Mouse (Mus musculus) heart, embryonic 15.5 days (tissue): ENCODE measurements at regions not wholly inside any gene's neighbourhood (a gene's known extent, or its start where the extent isn't known, plus 50 kb on each side); places are given as distances from the start of the nearest gene placed in this dataset.

Experiments used
- ATAC-seq: fragments of 200-750 bp; cut with Nextera tagmentation; replicated peaks from 2 replicates; pipeline ENCODE4 v1.8.0; 2017; ENCODE audit warnings: low read depth, moderate TSS enrichment; ENCODE audit not compliant: insufficient number of reproducible peaks, insufficient read depth, low FRiP score
- H3K27ac ChIP-seq: fragments of 300-500 bp; sonication (generic); 2 replicates; pipeline ENCODE4 v1.5.1; 2015; ENCODE audit warnings: mild to moderate bottlenecking, inconsistent platforms
- H3K27me3 ChIP-seq: fragments of 300-500 bp; sonication (generic); 2 replicates; pipeline ENCODE4 v1.6.1; 2015; ENCODE audit warnings: inconsistent platforms
- H3K36me3 ChIP-seq: fragments of 300-500 bp; sonication (generic); 2 replicates; pipeline ENCODE4 v1.6.1; 2015; ENCODE audit warnings: mild to moderate bottlenecking, inconsistent platforms
- H3K4me1 ChIP-seq: fragments of 300-500 bp; sonication (generic); replicated peaks from 2 replicates; pipeline ENCODE4 v1.6.1; 2015; ENCODE audit warnings: inconsistent platforms
- H3K4me2 ChIP-seq: fragments of 300-500 bp; sonication (generic); 2 replicates; pipeline ENCODE4 v1.6.1; 2015; ENCODE audit warnings: inconsistent platforms, mild to moderate bottlenecking, moderate library complexity
- H3K4me3 ChIP-seq: fragments of 300-500 bp; sonication (generic); 2 replicates; pipeline ENCODE4 v1.5.1; 2015; ENCODE audit warnings: mild to moderate bottlenecking, inconsistent platforms
- H3K9ac ChIP-seq: fragments of 300-500 bp; sonication (generic); 2 replicates; pipeline ENCODE4 v1.6.1; 2015; ENCODE audit warnings: mild to moderate bottlenecking, inconsistent platforms
- H3K9me3 ChIP-seq: fragments of 300-500 bp; sonication (generic); replicated peaks from 2 replicates; pipeline ENCODE4 v1.6.1; 2016; ENCODE audit warnings: inconsistent platforms
- WGBS: fragments of 180-500 bp; shearing (Covaris S2); methylation state at CpG from one replicate; pipeline ENCODE4 v1.1.7; 2015; ENCODE audit warnings: mixed read lengths; 5-methylcytosine and 5-hydroxymethylcytosine counted together

DNA sequence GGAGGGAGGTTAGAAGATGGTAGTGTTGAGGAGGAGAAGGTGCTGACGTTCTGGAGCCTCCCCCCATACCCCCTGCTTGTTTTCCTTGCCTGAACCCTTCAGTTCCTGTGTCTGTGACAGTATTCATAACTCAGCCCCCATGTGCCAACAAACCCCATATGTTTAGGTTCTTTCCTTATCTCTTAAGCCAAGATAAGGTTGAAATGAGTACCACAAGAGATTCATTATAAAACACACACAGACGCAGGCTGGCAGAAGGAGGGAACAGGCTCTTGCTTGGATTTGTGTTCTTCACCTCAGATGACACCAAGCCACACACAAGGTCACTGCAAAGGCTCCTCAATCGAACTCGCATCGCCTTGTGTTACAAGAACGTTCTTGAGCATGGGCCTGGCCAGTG is 162.9 kb upstream of the Arid2 start:
- no peaks in the 10 kb centered on the region for H3K4me1 ChIP-seq
- no peak overlapping the region for H3K27ac ChIP-seq
- ATAC-seq = no peak
- no peak overlapping the region for H3K4me2 ChIP-seq
- WGBS = 61% methylated on average over 6 of the region's 6 CpGs
- H3K9me3 ChIP-seq = no peaks in the 10 kb centered on the region
- H3K27me3 ChIP-seq = no peaks in the 10 kb centered on the region
- H3K4me3 ChIP-seq = no peak overlapping the region
- H3K9ac ChIP-seq = no peak overlapping the region
- no peaks in the 10 kb centered on the region for H3K36me3 ChIP-seq

DNA sequence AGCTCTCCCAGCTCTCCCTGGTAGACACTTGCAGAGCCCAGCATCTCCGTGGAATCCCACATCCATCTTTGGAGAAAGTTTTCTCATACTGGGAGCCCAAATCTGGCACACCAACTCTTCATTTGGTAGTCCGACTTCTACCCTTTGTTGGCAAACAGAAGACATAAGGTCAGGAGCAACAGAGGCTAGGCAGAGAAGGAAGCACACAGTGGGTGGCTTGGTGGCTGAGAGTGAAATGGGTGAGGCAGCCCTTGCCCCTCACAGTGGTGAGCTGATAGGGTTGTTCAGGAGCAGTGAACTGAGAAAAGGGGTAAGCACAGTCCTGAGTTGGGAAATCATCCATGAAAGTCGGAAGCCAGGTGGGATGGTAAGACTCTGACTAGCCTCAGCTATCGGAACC is 157.6 kb upstream of the Arid2 start:
- Histone ChIP-seq H3K4me2 (no peak overlapping the region), H3K4me3 (no peak overlapping the region), H3K9ac (no peak overlapping the region), H3K36me3 (no peaks in the 10 kb centered on the region), H3K27me3 (no peaks in the 10 kb centered on the region), H3K4me1 (peaks cover 18% of the 10 kb centered on the region), H3K27ac (no peak overlapping the region), H3K9me3 (no peaks in the 10 kb centered on the region)
- WGBS = 87% methylated on average over 4 of the region's 4 CpGs
- ATAC-seq = no peak

DNA sequence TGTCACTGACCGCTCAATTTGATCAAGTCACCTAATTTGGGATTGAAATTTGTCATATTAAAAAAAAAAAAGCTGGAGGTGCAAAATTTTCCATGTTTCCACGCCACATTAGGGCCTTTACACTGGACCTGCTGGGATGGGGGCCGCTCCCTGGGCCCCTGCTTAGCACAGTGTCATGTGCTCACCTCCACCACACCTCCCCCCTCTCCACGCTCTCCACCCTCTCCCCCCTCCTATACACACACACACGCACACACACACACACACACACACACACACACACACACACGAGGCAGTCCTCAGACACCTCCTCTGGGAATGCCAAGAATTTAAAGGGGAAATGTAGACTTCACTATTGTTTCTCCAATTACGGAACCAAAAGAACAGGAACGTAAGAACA is 156.8 kb upstream of the Arid2 start:
- H3K9ac ChIP-seq = no peak overlapping the region
- no peak for ATAC-seq
- no peak overlapping the region for H3K27ac ChIP-seq
- no peaks in the 10 kb centered on the region for H3K27me3 ChIP-seq
- no peak overlapping the region for H3K4me2 ChIP-seq
- no peaks in the 10 kb centered on the region for H3K36me3 ChIP-seq
- WGBS = 60% methylated on average over 8 of the region's 8 CpGs
- H3K9me3 ChIP-seq = no peaks in the 10 kb centered on the region
- H3K4me1 ChIP-seq = peaks cover 25% of the 10 kb centered on the region
- no peak overlapping the region for H3K4me3 ChIP-seq

DNA sequence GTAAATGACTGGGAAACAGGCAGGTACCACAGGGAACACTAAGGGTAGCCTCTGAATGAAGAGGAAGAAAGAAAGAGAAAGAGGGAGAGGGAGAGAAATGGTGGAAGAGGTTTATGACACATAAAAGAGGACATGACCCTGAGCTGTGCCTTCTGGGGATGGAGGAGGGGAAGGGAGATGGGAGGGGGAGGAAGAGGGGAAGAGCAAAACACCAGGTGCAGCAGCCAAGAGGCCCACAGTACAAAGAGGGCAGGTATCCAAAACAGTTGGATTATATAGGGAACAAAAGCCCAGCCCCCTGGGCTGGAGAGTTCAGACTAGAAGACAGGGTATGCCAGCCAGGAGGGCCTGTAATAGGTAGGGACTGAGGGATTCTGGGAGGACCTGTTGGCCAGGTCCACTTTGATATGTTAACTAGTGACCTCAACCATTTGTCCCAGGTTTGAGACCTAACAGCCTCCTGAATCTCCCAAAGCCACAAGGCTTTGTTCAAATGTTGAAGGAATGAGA is 155.7 kb upstream of the Arid2 start:
- Histone ChIP-seq H3K9me3 (no peaks in the 10 kb centered on the region), H3K4me2 (no peak overlapping the region), H3K9ac (no peak overlapping the region), H3K4me1 (peaks cover 28% of the 10 kb centered on the region), H3K36me3 (no peaks in the 10 kb centered on the region), H3K4me3 (no peak overlapping the region), H3K27ac (no peak overlapping the region; the same call in 1 of the 2 replicates), H3K27me3 (no peaks in the 10 kb centered on the region)
- no peak for ATAC-seq

DNA sequence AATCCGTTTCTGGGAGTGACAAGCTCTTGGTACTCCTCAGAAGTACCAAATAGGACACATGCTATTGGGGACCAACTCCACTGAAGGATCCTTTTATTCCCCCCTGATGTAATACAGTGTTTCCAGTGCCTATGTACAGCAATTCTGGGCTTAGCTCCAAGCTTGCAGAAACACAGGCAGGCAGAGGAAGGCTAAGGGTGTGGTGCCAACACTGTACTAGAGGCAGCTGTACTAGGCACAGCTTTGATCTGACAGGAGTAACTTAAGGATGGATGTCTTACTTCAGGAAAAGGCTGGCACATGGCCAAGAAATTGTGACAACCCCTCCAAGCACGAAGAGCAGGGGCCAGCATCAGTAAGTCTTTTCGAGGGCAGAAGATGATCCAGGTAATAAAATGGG is 154.7 kb upstream of the Arid2 start:
- peak overlapping the region; percentile 13; the same call in 1 of the 2 replicates for H3K27ac ChIP-seq
- H3K9me3 ChIP-seq = no peaks in the 10 kb centered on the region
- peaks cover 28% of the 10 kb centered on the region for H3K4me1 ChIP-seq
- no peak overlapping the region for H3K9ac ChIP-seq
- no peaks in the 10 kb centered on the region for H3K27me3 ChIP-seq
- no peak overlapping the region for H3K4me2 ChIP-seq
- no peaks in the 10 kb centered on the region for H3K36me3 ChIP-seq
- ATAC-seq = peak; percentile 84
- WGBS = 34% methylated on average over 3 of the region's 3 CpGs
- no peak overlapping the region for H3K4me3 ChIP-seq

DNA sequence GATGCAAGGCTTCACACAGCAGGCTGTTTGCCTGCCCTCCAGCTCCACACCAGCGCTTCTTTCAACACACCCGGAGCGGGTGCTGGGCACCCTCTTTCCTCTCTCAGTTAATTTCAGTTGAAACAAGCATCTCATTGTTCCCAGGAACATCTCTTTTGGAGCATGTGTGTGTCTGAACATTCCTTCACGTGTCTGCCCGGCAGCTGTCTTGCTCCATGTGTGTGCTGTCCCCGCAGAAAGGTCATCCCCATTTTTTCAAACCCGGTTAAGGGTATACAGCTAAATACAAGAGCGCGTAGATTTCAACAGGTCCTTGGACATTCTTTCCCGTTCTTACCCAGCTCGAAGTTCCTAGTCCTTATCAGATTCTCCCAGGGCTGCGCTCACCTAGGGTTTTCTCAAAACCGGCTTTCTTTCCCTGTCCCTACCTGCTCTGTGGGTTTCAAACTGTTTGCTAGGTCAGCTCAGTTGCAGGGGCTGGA is 152.0 kb upstream of the Arid2 start:
- WGBS = 19% methylated on average over 13 of the region's 13 CpGs
- Histone ChIP-seq H3K4me3 (no peak overlapping the region), H3K9ac (no peak overlapping the region), H3K4me2 (peak overlapping the region; percentile 44), H3K27me3 (no peaks in the 10 kb centered on the region), H3K27ac (no peak overlapping the region), H3K9me3 (no peaks in the 10 kb centered on the region), H3K36me3 (no peaks in the 10 kb centered on the region), H3K4me1 (peaks cover 31% of the 10 kb centered on the region)
- no peak for ATAC-seq

DNA sequence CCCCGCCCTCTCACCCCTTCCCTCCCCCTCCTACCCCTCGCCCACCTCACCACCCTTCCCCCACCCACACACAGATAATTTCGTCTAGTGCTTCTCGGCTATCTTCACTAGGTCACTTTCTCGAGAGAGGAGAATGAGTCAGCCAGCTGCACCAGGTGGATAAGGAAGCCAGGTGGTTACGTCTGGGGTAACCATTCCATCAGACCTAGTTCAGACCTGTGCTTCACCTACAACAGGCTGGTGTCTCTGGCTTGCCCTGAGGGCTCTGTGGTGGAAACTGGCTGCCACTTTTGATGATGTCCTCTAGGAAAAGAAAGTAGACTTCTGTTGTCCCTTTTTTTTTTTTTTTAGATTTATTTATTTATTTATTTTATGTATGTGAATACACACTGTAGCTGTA is 151.5 kb upstream of the Arid2 start:
- H3K9me3 ChIP-seq = no peaks in the 10 kb centered on the region
- H3K27me3 ChIP-seq = no peaks in the 10 kb centered on the region
- H3K4me3 ChIP-seq = no peak overlapping the region
- H3K27ac ChIP-seq = no peak overlapping the region
- H3K4me1 ChIP-seq = peaks cover 31% of the 10 kb centered on the region
- 18% methylated on average over 6 of the region's 6 CpGs for WGBS
- no peak overlapping the region for H3K9ac ChIP-seq
- no peaks in the 10 kb centered on the region for H3K36me3 ChIP-seq
- ATAC-seq = no peak
- peak overlapping the region; percentile 44; the same call in 1 of the 2 replicates for H3K4me2 ChIP-seq

DNA sequence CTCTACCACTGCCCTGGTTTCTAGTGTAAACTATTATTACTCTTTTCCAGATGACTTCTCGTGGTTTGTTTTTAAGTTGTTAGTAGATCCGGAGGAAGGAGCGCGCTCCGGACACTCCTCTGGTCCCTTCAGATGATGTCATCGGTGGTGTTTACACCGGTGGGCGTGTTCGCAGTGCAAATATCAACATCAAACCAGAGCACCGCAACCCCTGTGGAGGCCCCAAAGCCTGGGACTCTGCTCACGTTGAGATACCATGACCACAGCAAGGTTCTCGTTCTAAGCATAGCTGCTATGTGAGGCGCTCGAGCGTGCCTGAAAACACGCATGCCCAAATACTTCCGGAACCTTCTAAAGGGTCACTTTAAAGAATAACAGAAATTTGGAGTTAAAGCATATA is 149.8 kb upstream of the Arid2 start:
- Histone ChIP-seq H3K4me1 (peaks cover 21% of the 10 kb centered on the region), H3K4me3 (no peak overlapping the region), H3K4me2 (no peak overlapping the region), H3K36me3 (no peaks in the 10 kb centered on the region), H3K27ac (no peak overlapping the region), H3K27me3 (no peaks in the 10 kb centered on the region), H3K9ac (no peak overlapping the region), H3K9me3 (no peaks in the 10 kb centered on the region)
- ATAC-seq = no peak
- 93% methylated on average over 17 of the region's 17 CpGs for WGBS

DNA sequence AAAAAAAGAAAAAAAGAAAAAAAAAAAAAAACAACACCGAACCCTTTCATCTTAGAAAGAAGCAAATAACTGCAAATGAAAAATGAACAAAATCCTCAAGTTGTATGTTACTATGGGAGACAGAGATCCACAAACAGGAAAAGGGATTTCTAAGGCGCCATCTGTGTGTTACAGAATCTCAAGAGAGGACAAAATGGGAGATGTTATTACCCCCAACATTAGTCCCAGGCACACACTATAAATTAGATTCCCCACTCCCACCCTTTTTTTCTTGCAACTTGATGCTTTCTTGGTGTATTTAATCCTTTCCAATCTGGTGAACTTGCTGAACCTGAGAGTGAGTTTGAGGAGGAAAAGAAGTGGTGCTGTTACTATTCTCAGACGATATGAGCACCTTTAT is 149.4 kb upstream of the Arid2 start:
- Histone ChIP-seq H3K4me1 (peaks cover 17% of the 10 kb centered on the region), H3K36me3 (no peaks in the 10 kb centered on the region), H3K9me3 (no peaks in the 10 kb centered on the region), H3K27ac (no peak overlapping the region), H3K27me3 (no peaks in the 10 kb centered on the region), H3K9ac (no peak overlapping the region), H3K4me2 (no peak overlapping the region), H3K4me3 (no peak overlapping the region)
- no peak for ATAC-seq
- WGBS = 89% methylated on average over 3 of the region's 3 CpGs

DNA sequence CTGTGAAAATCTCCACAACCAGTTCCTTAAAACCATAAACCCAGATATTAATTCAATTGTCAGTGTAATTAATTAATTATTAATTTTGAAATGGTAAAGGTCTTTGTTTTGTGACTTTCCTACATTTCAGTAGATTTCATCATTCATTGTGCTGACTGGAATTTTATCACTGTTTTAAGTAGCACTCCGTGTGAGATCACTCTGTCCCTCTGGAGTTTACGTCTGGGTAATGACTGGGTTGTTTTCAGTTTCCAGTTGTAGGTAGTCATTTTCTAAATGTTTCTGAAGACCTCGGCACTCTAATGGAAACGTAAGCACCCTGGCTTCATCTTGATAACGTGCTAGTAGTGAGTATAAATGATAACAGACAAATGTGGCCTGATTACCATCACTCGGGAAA is 133.8 kb upstream of the Arid2 start:
- no peak for ATAC-seq
- no peaks in the 10 kb centered on the region for H3K9me3 ChIP-seq
- 46% methylated on average over 6 of the region's 6 CpGs for WGBS

DNA sequence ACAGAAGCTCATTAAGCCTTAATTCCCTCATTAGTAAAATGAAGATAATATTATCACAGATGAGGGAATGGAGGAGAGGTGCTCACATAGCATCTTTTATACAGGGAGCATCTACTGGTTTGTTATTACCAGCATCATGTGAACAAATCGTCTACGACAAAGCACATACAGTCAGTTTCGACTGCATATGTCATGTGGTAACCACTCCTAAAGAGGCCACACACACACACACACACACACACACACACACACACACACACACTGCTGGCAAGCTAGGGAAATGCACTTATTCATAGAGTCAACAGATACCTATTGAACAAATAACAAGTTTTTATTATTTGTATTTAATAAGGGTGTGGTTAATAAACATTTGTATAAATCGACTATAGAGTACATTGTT is 129.0 kb upstream of the Arid2 start:
- Histone ChIP-seq H3K27ac (no peak overlapping the region), H3K4me2 (no peak overlapping the region), H3K36me3 (no peaks in the 10 kb centered on the region), H3K9ac (no peak overlapping the region), H3K9me3 (no peaks in the 10 kb centered on the region), H3K27me3 (no peaks in the 10 kb centered on the region), H3K4me3 (no peak overlapping the region), H3K4me1 (peaks cover 3% of the 10 kb centered on the region; the same call in 1 of the 2 replicates)
- ATAC-seq = no peak
- WGBS = 77% methylated on average over 4 of the region's 4 CpGs

More for the DNA sequence above, 133.8 kb upstream of the Arid2 start:
- Histone ChIP-seq H3K4me3 (no peak overlapping the region), H3K4me2 (no peak overlapping the region), H3K36me3 (no peaks in the 10 kb centered on the region), H3K9ac (no peak overlapping the region), H3K4me1 (peaks cover 7% of the 10 kb centered on the region; the same call in 1 of the 2 replicates), H3K27ac (no peak overlapping the region), H3K27me3 (no peaks in the 10 kb centered on the region)

DNA sequence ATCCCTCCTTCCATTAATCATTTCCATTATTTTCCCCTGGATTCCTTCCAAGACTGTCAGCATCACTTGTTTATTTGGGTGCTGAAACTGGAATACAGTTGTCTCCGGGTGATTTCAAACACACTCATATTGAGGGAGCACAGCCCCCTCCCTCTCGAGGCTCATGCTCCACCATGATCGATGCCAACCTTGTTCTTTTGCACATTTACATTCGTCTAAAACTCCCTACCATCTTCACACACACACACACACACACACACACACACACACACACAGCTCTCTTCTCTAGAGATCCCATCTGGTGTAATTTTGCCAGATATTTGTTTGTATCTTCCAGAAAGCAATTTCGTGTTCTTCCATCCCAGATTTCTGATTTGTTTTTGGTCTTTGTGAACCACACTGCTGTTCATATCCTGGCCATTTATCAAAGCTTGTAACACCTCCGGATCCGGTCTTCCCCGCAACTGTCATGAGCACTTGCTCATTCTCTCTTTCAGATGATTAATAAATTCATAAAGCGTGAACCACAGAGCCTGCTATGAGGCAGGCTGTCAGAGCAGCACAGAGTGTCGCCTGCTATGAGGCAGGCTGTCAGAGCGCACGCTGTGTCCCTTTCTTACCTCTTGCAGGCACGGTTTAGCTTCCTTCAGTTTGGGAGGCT is 122.4 kb upstream of the Arid2 start:
- Histone ChIP-seq H3K27me3 (no peaks in the 10 kb centered on the region), H3K4me1 (no peaks in the 10 kb centered on the region), H3K27ac (no peak overlapping the region), H3K9ac (no peak overlapping the region), H3K4me2 (no peak overlapping the region), H3K4me3 (no peak overlapping the region), H3K36me3 (no peaks in the 10 kb centered on the region), H3K9me3 (no peaks in the 10 kb centered on the region)
- WGBS = 58% methylated on average over 13 of the region's 13 CpGs
- no peak for ATAC-seq
